Mouse (Mus musculus): ENCODE measurements around the gene Smim15.

GRCm38 (mm10) chr13:108060936-108061578 is 16.8 kb downstream of the Smim15 start:
- TF ChIP-seq CTCF (IDR thresholded peaks at IDR 0.05; ENCODE audit: extremely low read depth, insufficient read length, insufficient replicate concordance, low read depth, low read length) = no peak
- TF ChIP-seq POLR2A (IDR thresholded peaks at IDR 0.05; ENCODE audit: low read depth, low read length) = no peak
